Mouse (Mus musculus): Measurements from ENCODE around the gene Timm23. TPM values are rescaled to one million over a fixed set of nuclear protein-coding genes. Genes with fewer than 3 reads are reported as not detected.
"Not testable (repeated sequence)": the region's sequence is repeated elsewhere in the genome, so short reads cannot be mapped to it uniquely, and the experiment has no call there.

The Timm23 gene
- polyA plus RNA-seq, 1 experiment from 2014 or later, result 289 TPM

DNA sequence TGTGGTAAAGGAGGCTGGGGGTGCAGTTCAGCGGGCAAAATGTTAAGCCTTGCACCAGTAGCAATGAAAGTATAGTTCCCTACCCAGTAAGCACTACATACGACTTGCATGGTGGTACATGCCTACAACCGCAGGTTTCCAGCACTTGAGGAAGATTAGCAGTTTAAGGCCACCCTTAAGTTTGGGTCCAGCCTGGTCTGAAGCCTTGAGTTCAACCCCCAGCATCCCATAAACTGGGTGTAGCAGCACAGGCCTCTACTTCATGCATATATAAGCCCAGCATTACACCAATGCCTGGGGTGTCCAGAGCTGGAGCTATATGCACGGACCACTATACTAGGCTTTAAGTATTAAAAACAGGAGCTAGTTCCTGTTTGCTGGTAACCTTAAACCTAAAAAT lies 17.9 kb downstream of the Timm23 start:
- Histone ChIP-seq H3K27ac (replicated peaks) (no peak overlapping the region), H3K9ac (no peak overlapping the region), H3K4me2 (no peak overlapping the region), H3K4me1 (no peaks in the 10 kb centered on the region), H3K4me3 (no peak overlapping the region), H3K27me3 (replicated peaks) (no peaks in the 10 kb centered on the region), H3K36me3 (peaks cover 93% of the 10 kb centered on the region), H3K9me3 (no peaks in the 10 kb centered on the region)
- no peak for ATAC-seq (ENCODE audit: extremely low read depth, insufficient number of reproducible peaks, low FRiP score, low TSS enrichment)
- 92% methylated on average over 4 of the region's 4 CpGs for WGBS

DNA sequence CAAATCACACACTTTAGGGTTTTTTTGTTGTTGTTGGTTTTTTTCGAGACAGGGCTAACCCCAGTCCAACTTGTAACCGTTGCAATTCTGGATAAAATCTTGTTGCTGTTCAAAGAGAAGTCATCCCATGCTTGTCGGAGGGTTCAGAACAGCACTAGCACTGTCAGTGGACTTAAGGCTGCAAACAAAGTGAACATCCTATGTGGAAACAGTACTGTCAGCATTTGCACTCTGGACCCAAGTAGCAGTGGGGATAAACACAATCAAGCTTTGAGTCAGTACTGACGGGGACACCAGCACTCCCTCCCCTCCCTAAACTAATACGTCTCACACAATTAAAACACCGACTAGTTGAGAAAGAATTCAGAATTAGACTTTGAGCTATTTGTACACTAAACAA lies 20.8 kb downstream of the Timm23 start:
- Histone ChIP-seq H3K36me3 (peaks cover 76% of the 10 kb centered on the region), H3K4me1 (no peaks in the 10 kb centered on the region), H3K9me3 (no peaks in the 10 kb centered on the region), H3K9ac (no peak overlapping the region), H3K27me3 (replicated peaks) (no peaks in the 10 kb centered on the region), H3K4me3 (no peak overlapping the region), H3K27ac (replicated peaks) (no peak overlapping the region), H3K4me2 (no peak overlapping the region)
- ATAC-seq (ENCODE audit: extremely low read depth, insufficient number of reproducible peaks, low FRiP score, low TSS enrichment), result no peak
- 85% methylated on average over 6 of the region's 6 CpGs for WGBS

DNA sequence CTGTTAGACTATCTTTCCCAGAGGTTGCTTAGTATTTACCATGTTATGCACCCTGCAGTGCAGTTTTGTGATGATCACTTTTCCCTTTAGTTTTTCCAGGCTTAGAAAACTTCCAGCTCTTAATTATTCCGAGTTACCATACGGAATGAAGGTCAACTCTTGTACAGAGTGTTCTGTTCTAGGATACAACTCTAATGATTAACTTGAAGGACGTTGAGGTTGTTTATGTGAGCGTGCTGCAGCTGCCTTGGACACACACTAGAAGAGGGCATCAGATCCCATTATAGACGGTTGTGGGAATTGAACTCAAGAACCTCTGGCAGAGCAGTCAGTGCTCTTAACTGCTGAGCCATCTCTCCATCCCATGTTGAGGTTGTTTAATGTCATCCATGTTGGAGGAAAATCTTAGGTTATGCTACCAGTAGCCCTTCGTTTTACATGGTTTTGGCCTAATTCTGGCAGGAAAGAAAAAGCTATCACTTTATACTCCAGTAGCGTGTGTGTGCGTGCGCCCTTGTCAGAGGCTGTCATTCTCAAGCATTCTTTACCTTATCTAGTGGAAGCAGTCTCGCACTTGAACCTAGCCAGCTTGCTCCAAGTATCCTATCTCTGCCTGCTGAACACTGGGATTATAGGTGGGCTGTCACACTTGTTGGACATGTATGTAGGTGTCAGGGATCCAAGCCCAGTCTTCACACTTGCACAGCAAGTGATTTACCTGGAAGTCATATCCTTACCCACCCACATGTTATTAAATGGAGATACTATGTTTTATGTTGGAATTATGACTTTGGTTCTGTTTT lies 22.1 kb downstream of the Timm23 start:
- 77% methylated on average over 10 of the region's 10 CpGs for WGBS
- no peak for ATAC-seq (ENCODE audit: extremely low read depth, insufficient number of reproducible peaks, low FRiP score, low TSS enrichment)
- no peak overlapping the region for H3K4me3 ChIP-seq
- H3K9ac ChIP-seq, result no peak overlapping the region
- H3K9me3 ChIP-seq, result no peaks in the 10 kb centered on the region
- H3K4me2 ChIP-seq, result no peak overlapping the region
- H3K36me3 ChIP-seq, result peaks cover 74% of the 10 kb centered on the region
- no peaks in the 10 kb centered on the region for H3K4me1 ChIP-seq
- H3K27ac ChIP-seq (replicated peaks), result no peak overlapping the region
- H3K27me3 ChIP-seq (replicated peaks), result no peaks in the 10 kb centered on the region

DNA sequence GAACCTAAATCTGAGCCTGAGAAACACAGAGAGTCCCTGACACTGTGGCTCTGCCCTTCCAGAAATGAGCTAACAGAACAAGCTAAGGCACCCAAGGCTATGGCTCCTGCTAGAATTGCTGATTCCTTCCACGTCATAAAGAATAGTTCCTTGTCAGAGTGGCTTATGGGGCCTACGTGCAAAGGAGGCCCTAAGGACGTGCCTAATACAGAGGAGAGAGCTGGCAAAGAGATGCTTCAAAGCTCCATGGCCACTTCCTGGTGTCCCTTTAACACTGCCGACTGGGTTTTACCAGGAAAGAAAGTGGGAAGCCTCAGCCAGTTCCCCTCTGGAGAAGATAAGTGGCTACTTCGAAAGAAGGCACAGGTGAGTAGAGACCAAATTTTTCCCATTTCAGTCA lies 25.1 kb downstream of the Timm23 start:
- H3K4me3 ChIP-seq; H3K9me3 ChIP-seq; ATAC-seq (ENCODE audit: extremely low read depth, insufficient number of reproducible peaks, low FRiP score, low TSS enrichment); H3K27me3 ChIP-seq (replicated peaks); H3K4me1 ChIP-seq; H3K9ac ChIP-seq; H3K27ac ChIP-seq (replicated peaks); H3K4me2 ChIP-seq: not testable (repeated sequence)
- WGBS, result 77% methylated on average over 5 of the region's 5 CpGs
- H3K36me3 ChIP-seq, result peaks cover 71% of the 10 kb centered on the region

DNA sequence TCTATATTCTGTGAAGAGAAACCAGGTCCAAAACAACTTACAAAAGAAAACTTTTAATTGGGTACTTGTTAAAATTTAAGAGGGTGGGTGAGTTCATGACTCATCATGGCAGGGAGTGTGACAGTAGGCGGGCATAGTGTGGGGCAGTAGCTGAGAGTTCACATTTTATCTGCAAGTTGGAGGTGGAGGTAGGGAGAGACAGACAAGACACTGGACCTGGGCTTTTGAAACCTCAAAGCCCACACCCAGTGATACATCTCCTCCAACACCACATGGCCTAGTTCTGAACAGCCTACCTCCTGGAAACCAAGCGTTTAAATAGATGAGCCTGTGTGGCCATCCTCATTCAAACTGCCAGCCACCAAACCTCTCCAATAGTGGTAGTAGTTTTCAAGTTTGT lies 26.4 kb downstream of the Timm23 start:
- Histone ChIP-seq H3K9me3 (no peaks in the 10 kb centered on the region), H3K9ac (no peak overlapping the region), H3K27me3 (replicated peaks) (no peaks in the 10 kb centered on the region), H3K4me3 (no peak overlapping the region), H3K4me1 (peaks cover 1% of the 10 kb centered on the region; the same call in 1 of the 2 replicates), H3K27ac (replicated peaks) (no peak overlapping the region), H3K4me2 (no peak overlapping the region), H3K36me3 (peaks cover 67% of the 10 kb centered on the region)
- WGBS, result 82% methylated on average over 2 of the region's 2 CpGs
- no peak for ATAC-seq (ENCODE audit: extremely low read depth, insufficient number of reproducible peaks, low FRiP score, low TSS enrichment)

DNA sequence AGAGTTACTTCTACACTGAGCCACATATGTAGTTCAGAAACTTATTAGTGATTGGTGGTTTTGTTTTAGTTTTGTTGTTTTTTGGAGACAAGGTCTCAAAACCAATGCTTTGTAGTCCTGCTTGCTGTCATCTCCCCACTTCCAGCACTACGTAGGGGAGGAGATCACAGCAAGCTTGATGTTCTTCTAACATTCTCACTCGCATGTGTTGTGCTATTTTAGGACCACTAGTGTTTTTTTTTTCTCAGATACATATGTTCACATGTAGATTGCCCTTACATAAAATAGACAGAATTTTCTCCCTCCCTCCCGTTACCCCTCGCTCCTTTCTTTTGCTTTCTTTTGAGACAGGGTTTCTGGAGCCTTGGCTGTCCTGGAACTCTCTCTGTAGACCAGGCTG lies 31.6 kb downstream of the Timm23 start:
- Histone ChIP-seq H3K9me3 (no peaks in the 10 kb centered on the region), H3K36me3 (peaks cover 41% of the 10 kb centered on the region), H3K4me2 (peak overlapping the region; percentile 46), H3K4me1 (peaks cover 47% of the 10 kb centered on the region), H3K27ac (replicated peaks) (no peak overlapping the region), H3K4me3 (peak overlapping the region; percentile 17), H3K27me3 (replicated peaks) (no peaks in the 10 kb centered on the region), H3K9ac (0 out of 2 replicates have a peak overlapping the region, but pooled peaks have one; percentile 24)
- no peak for ATAC-seq (ENCODE audit: extremely low read depth, insufficient number of reproducible peaks, low FRiP score, low TSS enrichment)
- 71% methylated on average over 4 of the region's 4 CpGs for WGBS

DNA sequence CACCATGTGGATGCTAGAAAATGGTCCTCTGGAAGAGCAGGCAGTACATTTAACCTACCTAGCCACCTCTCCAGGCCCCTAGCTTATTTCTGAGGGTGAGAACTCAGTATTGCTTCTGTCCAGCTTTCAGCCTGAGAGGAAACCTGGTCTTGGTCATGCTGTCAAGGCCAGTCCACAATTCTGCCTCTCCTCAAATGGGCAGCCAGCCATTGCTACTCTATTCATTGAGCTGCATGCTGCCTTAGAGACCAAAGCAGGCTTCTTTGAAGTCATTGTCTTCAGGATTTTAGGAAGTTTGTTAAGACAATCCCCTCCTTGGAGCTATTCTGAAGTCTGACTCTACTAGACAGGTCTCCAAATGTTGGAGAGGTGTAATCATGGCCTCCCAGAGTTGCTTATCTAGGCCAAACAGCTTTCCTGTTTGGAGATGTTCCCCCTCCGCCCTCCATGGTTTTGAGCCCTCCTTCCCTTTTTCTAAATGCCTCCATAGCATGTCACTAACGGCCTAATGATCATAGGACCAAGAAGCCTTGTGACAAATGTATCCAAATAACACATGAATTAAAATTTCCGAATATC lies 33.0 kb downstream of the Timm23 start:
- 0 out of 2 replicates have a peak, but pooled peaks have one; percentile 14 for ATAC-seq (ENCODE audit: extremely low read depth, insufficient number of reproducible peaks, low FRiP score, low TSS enrichment)
- no peaks in the 10 kb centered on the region for H3K27me3 ChIP-seq (replicated peaks)
- peak overlapping the region; percentile 87 for H3K4me2 ChIP-seq
- H3K36me3 ChIP-seq, result peaks cover 30% of the 10 kb centered on the region
- WGBS, result 53% methylated on average over 3 of the region's 3 CpGs
- H3K9ac ChIP-seq, result peak overlapping the region; percentile 54; the same call in 1 of the 2 replicates
- peaks cover 61% of the 10 kb centered on the region for H3K4me1 ChIP-seq
- H3K27ac ChIP-seq (replicated peaks), result peak overlapping the region; percentile 64
- peak overlapping the region; percentile 59 for H3K4me3 ChIP-seq
- H3K9me3 ChIP-seq, result no peaks in the 10 kb centered on the region

DNA sequence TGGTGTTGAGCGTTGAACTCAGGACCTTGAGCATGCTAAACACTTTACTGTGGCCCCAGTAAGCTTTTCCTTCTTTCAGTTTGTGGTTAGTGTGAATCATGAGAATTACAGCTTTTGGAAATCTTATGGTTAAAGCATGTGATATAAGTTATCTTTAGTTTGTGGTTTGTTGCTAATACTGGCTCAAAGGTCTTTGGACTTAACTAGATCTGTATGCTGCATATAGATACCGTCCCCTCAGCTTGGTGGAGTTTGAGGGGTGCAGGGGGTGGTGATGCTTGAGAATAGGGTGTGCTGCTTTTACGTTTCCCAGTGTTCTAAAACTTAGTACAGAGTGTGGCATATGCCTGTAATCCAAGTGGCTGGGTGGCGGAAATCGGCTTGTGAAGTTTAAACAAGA lies 34.4 kb downstream of the Timm23 start:
- no peaks in the 10 kb centered on the region for H3K27me3 ChIP-seq (replicated peaks)
- peak overlapping the region; percentile 87 for H3K4me2 ChIP-seq
- 0 out of 2 replicates have a peak overlapping the region, but pooled peaks have one; percentile 64 for H3K27ac ChIP-seq (replicated peaks)
- no peaks in the 10 kb centered on the region for H3K9me3 ChIP-seq
- peaks cover 75% of the 10 kb centered on the region for H3K4me1 ChIP-seq
- H3K36me3 ChIP-seq, result peaks cover 16% of the 10 kb centered on the region
- peak overlapping the region; percentile 59 for H3K4me3 ChIP-seq
- WGBS, result 81% methylated on average over 5 of the region's 5 CpGs
- no peak for ATAC-seq (ENCODE audit: extremely low read depth, insufficient number of reproducible peaks, low FRiP score, low TSS enrichment)
- H3K9ac ChIP-seq, result no peak overlapping the region; the same call in 1 of the 2 replicates

DNA sequence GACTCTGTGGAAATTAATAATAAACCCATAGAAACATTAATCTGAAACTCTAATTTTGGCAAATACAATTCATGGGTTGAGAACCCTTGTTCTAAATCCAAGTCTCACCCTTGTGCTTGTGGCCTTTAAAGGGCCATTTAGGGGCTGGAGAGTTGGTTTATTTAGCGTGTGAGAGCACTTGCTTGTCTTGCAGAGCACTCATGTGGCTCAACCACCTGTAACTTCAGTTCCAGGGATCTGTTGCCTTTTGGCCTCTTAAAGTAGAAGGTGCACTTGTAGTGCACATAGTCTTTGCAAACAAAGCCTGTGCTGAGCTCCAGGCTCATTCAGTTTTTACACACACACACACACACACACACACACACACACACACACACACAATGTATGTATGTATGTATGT lies 34.9 kb downstream of the Timm23 start:
- Histone ChIP-seq H3K27me3 (replicated peaks) (no peaks in the 10 kb centered on the region), H3K4me1 (peaks cover 79% of the 10 kb centered on the region), H3K9me3 (no peaks in the 10 kb centered on the region), H3K4me3 (peak overlapping the region; percentile 59), H3K9ac (peak overlapping the region; percentile 82; the same call in 1 of the 2 replicates), H3K4me2 (peak overlapping the region; percentile 87), H3K27ac (replicated peaks) (peak overlapping the region; percentile 93; the same call in 1 of the 2 replicates), H3K36me3 (peaks cover 11% of the 10 kb centered on the region)
- ATAC-seq (ENCODE audit: extremely low read depth, insufficient number of reproducible peaks, low FRiP score, low TSS enrichment), result no peak
- WGBS, result 62% methylated on average over 1 of the region's 1 CpGs

DNA sequence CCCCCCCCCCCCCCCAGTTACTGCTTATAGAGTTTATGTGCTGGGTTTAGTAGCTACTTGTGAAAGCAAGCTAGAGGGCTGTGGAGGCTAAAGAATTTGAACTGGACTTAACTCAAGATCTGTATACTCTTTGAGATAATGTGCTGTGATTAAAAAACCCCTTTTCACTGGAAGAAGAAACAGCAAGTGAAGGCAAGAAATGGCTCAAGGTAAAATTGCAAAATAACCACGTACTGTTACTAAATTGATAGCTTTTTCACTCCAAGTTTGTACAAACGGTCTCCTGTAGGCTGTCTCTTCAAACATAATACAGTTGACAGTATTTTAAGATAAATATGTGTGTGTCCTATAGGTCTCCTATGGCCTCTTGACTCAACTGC lies 35.6 kb downstream of the Timm23 start:
- peak overlapping the region; percentile 82 for H3K9ac ChIP-seq
- 46% methylated on average over 2 of the region's 2 CpGs for WGBS
- peaks cover 87% of the 10 kb centered on the region for H3K4me1 ChIP-seq
- H3K27me3 ChIP-seq (replicated peaks), result no peaks in the 10 kb centered on the region
- H3K9me3 ChIP-seq, result no peaks in the 10 kb centered on the region
- ATAC-seq (ENCODE audit: extremely low read depth, insufficient number of reproducible peaks, low FRiP score, low TSS enrichment), result no peak
- H3K36me3 ChIP-seq, result peaks cover 4% of the 10 kb centered on the region
- H3K4me3 ChIP-seq, result peak overlapping the region; percentile 59
- H3K27ac ChIP-seq (replicated peaks), result peak overlapping the region; percentile 93
- peak overlapping the region; percentile 87 for H3K4me2 ChIP-seq

DNA sequence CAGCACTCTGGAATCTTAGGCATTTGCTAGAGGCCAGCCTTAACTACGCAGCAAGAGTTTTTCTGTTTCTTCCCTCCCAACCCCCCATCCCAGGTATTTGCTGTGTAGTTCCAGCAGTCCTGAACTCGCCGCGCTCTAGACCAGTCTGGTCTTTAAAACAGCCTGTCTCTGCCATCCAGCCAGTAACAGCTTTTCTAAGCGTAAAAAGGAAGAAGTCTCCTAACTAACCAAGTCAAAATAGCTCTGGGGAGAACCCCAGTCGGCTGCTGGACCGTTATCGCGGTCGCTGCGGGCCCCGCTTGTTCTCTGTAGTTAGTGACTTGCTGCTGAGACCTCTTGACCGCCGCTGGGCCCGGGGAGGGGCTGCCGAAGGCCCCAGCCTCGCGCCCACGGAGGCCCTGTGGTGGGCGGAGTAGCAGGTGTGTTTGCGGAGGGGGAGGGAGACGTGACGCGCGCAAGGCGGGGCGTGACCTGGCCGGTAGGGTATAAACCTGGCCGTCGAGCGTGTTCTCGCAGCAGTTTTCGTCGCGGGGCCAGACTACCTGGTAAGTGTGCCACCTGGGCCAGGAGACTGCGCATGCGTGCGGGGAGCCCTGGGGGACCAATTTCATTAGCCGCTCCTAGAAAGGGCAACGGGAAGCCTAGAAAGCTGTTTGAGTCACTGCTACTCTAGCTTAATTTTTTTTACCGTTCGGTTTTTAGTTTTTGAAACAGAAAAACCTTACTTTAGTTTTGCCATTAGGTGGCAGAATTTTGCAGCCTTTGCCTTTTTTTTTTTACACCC lies 36.2 kb downstream of the Timm23 start:
- Histone ChIP-seq H3K9me3 (no peaks in the 10 kb centered on the region), H3K4me1 (peaks cover 93% of the 10 kb centered on the region), H3K36me3 (no peaks in the 10 kb centered on the region)

More for the DNA sequence above, 36.2 kb downstream of the Timm23 start:
- ATAC-seq (ENCODE audit: extremely low read depth, insufficient number of reproducible peaks, low FRiP score, low TSS enrichment), result peak; percentile 87
- Histone ChIP-seq H3K27ac (replicated peaks) (peak overlapping the region; percentile 93), H3K4me3 (peak overlapping the region; percentile 59), H3K27me3 (replicated peaks) (no peaks in the 10 kb centered on the region), H3K9ac (peak overlapping the region; percentile 82), H3K4me2 (peak overlapping the region; percentile 87)
- WGBS, result 1% methylated on average over 42 of the region's 42 CpGs
